Mouse (Mus musculus) bone marrow macrophage, adult 2 months (primary cell): Measurements from ENCODE around the gene Mettl7a1.
"Not testable (repeated sequence)": the region's sequence is repeated elsewhere in the genome, so short reads cannot be mapped to it uniquely, and the experiment has no call there.

Experiments
- CTCF ChIP-seq: IDR thresholded peaks from 2 replicates; pipeline ENCODE4 v1.5.1; 2012; ENCODE audit warnings: low read depth, mild to moderate bottlenecking, low read length, moderate library complexity
- POLR2A ChIP-seq: IDR thresholded peaks from 2 replicates; pipeline ENCODE4 v1.6.1; 2012; ENCODE audit warnings: mild to moderate bottlenecking, low read depth, low read length, borderline replicate concordance

DNA sequence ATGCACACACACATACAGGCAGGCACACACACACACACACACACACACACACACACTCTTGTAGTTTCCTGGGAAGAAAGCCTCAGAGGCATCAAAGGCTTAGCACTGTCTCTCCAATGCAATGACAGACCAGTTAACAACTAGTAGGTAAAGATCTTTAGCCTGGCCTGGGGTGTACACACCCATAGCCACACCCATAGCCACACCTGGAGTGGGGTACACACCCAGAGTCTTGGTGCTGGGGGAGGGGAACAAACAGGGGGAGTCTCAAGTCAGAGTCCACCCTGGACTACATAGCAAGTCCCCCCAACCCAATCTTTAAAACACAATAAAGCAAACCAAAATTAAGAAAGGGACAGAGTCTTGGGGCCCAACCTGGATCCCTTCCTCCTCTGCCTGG, 33.4 kb downstream of the Mettl7a1 start:
- not testable (repeated sequence) for TF ChIP-seq CTCF, POLR2A
